ENCODE assay signal across 23 mouse cellular contexts in the genomic region with DNA sequence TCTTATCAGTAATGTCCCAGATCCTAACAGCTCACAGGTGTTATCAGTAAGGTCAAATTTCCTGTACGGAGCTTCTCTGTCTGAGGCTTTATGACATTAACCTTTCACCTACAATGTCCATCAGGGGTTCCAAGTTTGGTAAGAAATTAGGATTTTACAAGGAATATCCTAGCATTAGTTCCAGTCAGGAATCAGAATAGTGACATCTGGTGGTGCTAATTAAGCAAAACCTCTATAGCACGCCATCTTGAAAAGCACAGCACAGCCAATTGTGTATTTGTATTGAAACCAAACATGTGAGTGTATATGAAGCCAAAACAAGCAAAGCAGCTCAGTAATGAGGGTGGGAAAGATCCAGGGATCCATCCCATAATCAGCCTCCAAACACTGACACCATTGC. TPM values are rescaled to one million over a fixed set of nuclear protein-coding genes. Genes with fewer than 3 reads are reported as not detected.
DNase-seq lines count a peak whose midpoint lies in the region; ATAC-seq and TF ChIP-seq lines count a peak whose summit lies in the region.
"Had no signal": no experiment of that assay in that cellular context is flagged by ENCODE, and none has a peak within 500 bp of the region (broad histone marks: within the 10 kb centered on the region; RNA-seq: fewer than 3 reads in every experiment).

No protein-coding gene starts in this region.

- WGBS in forebrain, postnatal 0 days, result 65% methylated on average over 2 of the region's 2 CpGs
- WGBS in forebrain, embryonic 13.5 days, result 84% methylated on average over 2 of the region's 2 CpGs
- 55% methylated on average over 2 of the region's 2 CpGs for WGBS in kidney, postnatal 0 days
- WGBS in kidney, adult 2 months, result 55% methylated on average over 2 of the region's 2 CpGs

- no peaks in the 10 kb centered on the region for H3K4me1 ChIP-seq in forebrain, postnatal 0 days (ENCODE audit: insufficient read depth)
- no peaks in the 10 kb centered on the region for H3K4me1 ChIP-seq in forebrain, embryonic 13.5 days
- H3K4me1 ChIP-seq in kidney, postnatal 0 days (replicated peaks; ENCODE audit: insufficient read depth, low read length), result no peaks in the 10 kb centered on the region
- no peaks in the 10 kb centered on the region for H3K4me1 ChIP-seq in kidney, adult 2 months (ENCODE audit: control insufficient read depth, insufficient read depth, low read length)
- H3K4me1 ChIP-seq: limb, embryonic 10.5 days; liver, embryonic 12.5 days; neural tube, embryonic 13.5 days had no signal

- no peak overlapping the region for H3K27ac ChIP-seq in forebrain, postnatal 0 days (ENCODE audit: low read depth, low read length)
- H3K27ac ChIP-seq in forebrain, embryonic 13.5 days, result no peak overlapping the region
- H3K27ac ChIP-seq in kidney, postnatal 0 days, result no peak overlapping the region
- no peak overlapping the region for H3K27ac ChIP-seq in kidney, adult 2 months (ENCODE audit: insufficient read depth, low read depth, low read length)
- H3K27ac ChIP-seq: limb, embryonic 10.5 days; liver, embryonic 12.5 days; neural tube, embryonic 13.5 days had no signal

- peak; percentile 11 for DNase-seq in forebrain, postnatal 0 days
- DNase-seq in kidney, postnatal 0 days (ENCODE audit: low spot score), result peak; percentile 45
- DNase-seq in kidney, adult 2 months, result no peak
- peak; percentile 13 for DNase-seq in 3T3-L1 (ENCODE audit: low read depth, low spot score)
- DNase-seq in R1 (ENCODE audit: low read depth, low spot score), result peak; percentile 35
- no peak for DNase-seq in testis, postnatal 14 days (ENCODE audit: low spot score)
- DNase-seq: cerebellum, adult 11 months; cerebellum, postnatal 14 days; gastrocnemius, postnatal 10 days; heart, postnatal 10 days; lung, postnatal 14 days; right cerebral cortex, postnatal 14 days; thymus, postnatal 25 days had no signal

- TF ChIP-seq POLR2A in kidney, adult 2 months (IDR thresholded peaks at IDR 0.05; ENCODE audit: low read depth, low read length), result no peak

- H3K36me3 ChIP-seq in forebrain, postnatal 0 days (ENCODE audit: insufficient read depth), result no peaks in the 10 kb centered on the region
- no peaks in the 10 kb centered on the region for H3K36me3 ChIP-seq in forebrain, embryonic 13.5 days (ENCODE audit: poor library complexity, severe bottlenecking)
- H3K36me3 ChIP-seq in kidney, postnatal 0 days (ENCODE audit: insufficient read depth, low read length), result no peaks in the 10 kb centered on the region
- H3K36me3 ChIP-seq in kidney, adult 2 months (ENCODE audit: control insufficient read depth, insufficient read depth, low read length), result no peaks in the 10 kb centered on the region
- H3K36me3 ChIP-seq: limb, embryonic 10.5 days; liver, embryonic 12.5 days; neural tube, embryonic 13.5 days had no signal

- no peak for ATAC-seq in forebrain, postnatal 0 days
- no peak for ATAC-seq in forebrain, embryonic 13.5 days
- ATAC-seq in kidney, postnatal 0 days (replicated peaks; ENCODE audit: low FRiP score, low read depth), result no peak
- ATAC-seq: hindbrain, embryonic 16.5 days; liver, embryonic 12.5 days had no signal

- TF ChIP-seq CTCF in forebrain, postnatal 0 days (IDR thresholded peaks at IDR 0.05; ENCODE audit: low read depth), result peak; percentile 46
- TF ChIP-seq CTCF in kidney, postnatal 0 days (IDR thresholded peaks at IDR 0.05; ENCODE audit: low read depth), result peak; percentile 56
- no peak for TF ChIP-seq CTCF in kidney, adult 2 months (conservative IDR thresholded peaks at IDR 0.05; ENCODE audit: insufficient read depth, insufficient read length, low read depth, low read length)

- H3K27me3 ChIP-seq in forebrain, postnatal 0 days (ENCODE audit: insufficient read depth, low read length), result no peaks in the 10 kb centered on the region
- H3K27me3 ChIP-seq in forebrain, embryonic 13.5 days, result no peaks in the 10 kb centered on the region
- H3K27me3 ChIP-seq in kidney, postnatal 0 days (ENCODE audit: insufficient read depth, low read length), result no peaks in the 10 kb centered on the region
- no peaks in the 10 kb centered on the region for H3K27me3 ChIP-seq in kidney, adult 2 months (replicated peaks; ENCODE audit: control insufficient read depth, insufficient read depth, low read length)
- H3K27me3 ChIP-seq: liver, embryonic 12.5 days; neural tube, embryonic 13.5 days had no signal

- H3K4me3 ChIP-seq in forebrain, postnatal 0 days (ENCODE audit: low read depth, low read length), result no peak overlapping the region
- no peak overlapping the region for H3K4me3 ChIP-seq in forebrain, embryonic 13.5 days
- H3K4me3 ChIP-seq in kidney, postnatal 0 days (replicated peaks; ENCODE audit: low read depth, low read length), result no peak overlapping the region
- H3K4me3 ChIP-seq in kidney, adult 2 months (ENCODE audit: insufficient read depth, low read depth, low read length), result no peak overlapping the region
- H3K4me3 ChIP-seq: erythroblast, embryonic 14.5 days; limb, embryonic 10.5 days; liver, embryonic 12.5 days; neural tube, embryonic 13.5 days had no signal

- H3K9ac ChIP-seq in forebrain, postnatal 0 days, result no peak overlapping the region
- H3K9ac ChIP-seq in forebrain, embryonic 13.5 days, result no peak overlapping the region
- H3K9ac ChIP-seq in kidney, postnatal 0 days (ENCODE audit: low read depth, low read length), result no peak overlapping the region
- H3K9ac ChIP-seq: liver, embryonic 12.5 days; neural tube, embryonic 13.5 days had no signal

- no peaks in the 10 kb centered on the region for H3K9me3 ChIP-seq in forebrain, postnatal 0 days (ENCODE audit: low read length)
- no peaks in the 10 kb centered on the region for H3K9me3 ChIP-seq in forebrain, embryonic 13.5 days (replicated peaks)
- H3K9me3 ChIP-seq in kidney, postnatal 0 days (replicated peaks; ENCODE audit: low read length), result no peaks in the 10 kb centered on the region
- H3K9me3 ChIP-seq: limb, embryonic 10.5 days; liver, embryonic 12.5 days; neural tube, embryonic 13.5 days had no signal

- H3K4me2 ChIP-seq in forebrain, postnatal 0 days (ENCODE audit: low read depth), result no peak overlapping the region
- H3K4me2 ChIP-seq in forebrain, embryonic 13.5 days, result no peak overlapping the region
- no peak overlapping the region for H3K4me2 ChIP-seq in kidney, postnatal 0 days (ENCODE audit: low read length)
- H3K4me2 ChIP-seq: liver, embryonic 12.5 days; neural tube, embryonic 13.5 days had no signal

RNA-seq across cellular contexts. Expression of gene Fcrls, which starts 46.4 kb away (rescaled TPM):
- total RNA-seq in forebrain, postnatal 0 days (2014; rRNA removed), result 15.8 and 16.2 TPM in 2 replicates
- 13.9 and 14.3 TPM in 2 replicates for polyA plus RNA-seq in forebrain, postnatal 0 days (2015; fragmentation: Nextera tagmentation; extraction: Ambion mirVana)
- 5.1 and 5.9 TPM in 2 replicates for polyA plus RNA-seq in forebrain, embryonic 13.5 days (2015; fragmentation: Nextera tagmentation; extraction: Ambion mirVana)
- polyA plus RNA-seq in kidney, postnatal 0 days (2015; fragmentation: Nextera tagmentation; extraction: Ambion mirVana), result 4.6 and 5.7 TPM in 2 replicates
- 1.0 and 1.5 TPM in 2 replicates for polyA plus RNA-seq in kidney, adult 2 months (2012; rRNA removed)
- total RNA-seq: megakaryocyte-erythroid progenitor cell, adult 5-6 weeks had no signal
- polyA plus RNA-seq: C2C12 had no signal

RNA-seq across cellular contexts. Expression of gene Cd5l, which starts 47.8 kb away (rescaled TPM):
- total RNA-seq in forebrain, postnatal 0 days (2014; rRNA removed), result 0.15 TPM in 1 of 2 replicates, not detected in the other
- polyA plus RNA-seq in forebrain, postnatal 0 days (2015; fragmentation: Nextera tagmentation; extraction: Ambion mirVana), result not detected in 2 replicates
- polyA plus RNA-seq in forebrain, embryonic 13.5 days (2015; fragmentation: Nextera tagmentation; extraction: Ambion mirVana), result 0.16 TPM in 1 of 2 replicates, not detected in the other
- polyA plus RNA-seq in kidney, postnatal 0 days (2015; fragmentation: Nextera tagmentation; extraction: Ambion mirVana), result 0.06 and 0.09 TPM in 2 replicates
- polyA plus RNA-seq in kidney, adult 2 months (2012; rRNA removed), result 0.08 and 0.55 TPM in 2 replicates
- total RNA-seq: gastrocnemius, postnatal 10 days; megakaryocyte-erythroid progenitor cell, adult 5-6 weeks had no signal
- polyA plus RNA-seq: C2C12; embryonic facial prominence, embryonic 11.5 days; kidney, embryonic 14.5 days; limb, embryonic 10.5 days; neural tube, embryonic 13.5 days had no signal

Comparison
In these comparisons a context has a peak if more than half of its experiments do, and no peak if none do; other contexts are left out.
1. DNase-seq: peak in forebrain, postnatal 0 days (single experiment), kidney, postnatal 0 days (single experiment), 3T3-L1 (single experiment) and R1 (single experiment); none in kidney, adult 2 months (single experiment) and testis, postnatal 14 days (single experiment).